Mouse (Mus musculus): ENCODE results near the gene Chst5. TPM values are rescaled to one million over a fixed set of nuclear protein-coding genes. Genes with fewer than 3 reads are reported as not detected.
A peak's percentile ranks its signal among the peaks of the same experiment; 100 is the strongest.

Chst5 gene
- polyA plus RNA-seq, 1 experiment from 2014 or later: 2.9 TPM

GRCm38 (mm10) chr8:111875758-111876157 lies 34.5 kb downstream of the Chst5 start:
- WGBS: 21% methylated on average over 9 of the region's 9 CpGs

GRCm38 (mm10) chr8:111871278-111871677 lies 39.0 kb downstream of the Chst5 start:
- Histone ChIP-seq H3K9me3 (ENCODE audit: control insufficient read depth, low read length) (no peaks in the 10 kb centered on the region), H3K4me1 (ENCODE audit: control insufficient read depth, insufficient read depth, low read length) (no peaks in the 10 kb centered on the region), H3K27me3 (ENCODE audit: control insufficient read depth, insufficient read depth, low read length) (no peaks in the 10 kb centered on the region), H3K27ac (replicated peaks; ENCODE audit: low read depth, low read length) (no peak overlapping the region), H3K4me2 (ENCODE audit: low read depth, severe bottlenecking) (no peak overlapping the region), H3K4me3 (ENCODE audit: low read depth, low read length) (no peak overlapping the region), H3K9ac (ENCODE audit: low read length) (no peak overlapping the region), H3K36me3 (ENCODE audit: control insufficient read depth, insufficient read depth, low read length) (no peaks in the 10 kb centered on the region)
- DNase-seq (ENCODE audit: low spot score) (no peak), ATAC-seq (ENCODE audit: insufficient number of reproducible peaks, low FRiP score, low TSS enrichment, low read depth) (no peak)
- WGBS: 78% methylated on average over 3 of the region's 3 CpGs

More at GRCm38 (mm10) chr8:111875758-111876157, 34.5 kb downstream of the Chst5 start:
- H3K27ac ChIP-seq (replicated peaks; ENCODE audit: low read depth, low read length): no peak overlapping the region
- no peaks in the 10 kb centered on the region for H3K36me3 ChIP-seq (ENCODE audit: control insufficient read depth, insufficient read depth, low read length)
- H3K27me3 ChIP-seq (ENCODE audit: control insufficient read depth, insufficient read depth, low read length): no peaks in the 10 kb centered on the region
- DNase-seq (ENCODE audit: low spot score) (no peak), ATAC-seq (ENCODE audit: insufficient number of reproducible peaks, low FRiP score, low TSS enrichment, low read depth) (no peak)
- H3K4me1 ChIP-seq (ENCODE audit: control insufficient read depth, insufficient read depth, low read length): no peaks in the 10 kb centered on the region
- peak overlapping the region; percentile 76 for H3K4me3 ChIP-seq (ENCODE audit: low read depth, low read length)
- H3K9ac ChIP-seq (ENCODE audit: low read length): peak overlapping the region; percentile 72
- H3K4me2 ChIP-seq (ENCODE audit: low read depth, severe bottlenecking): peak overlapping the region; percentile 74
- H3K9me3 ChIP-seq (ENCODE audit: control insufficient read depth, low read length): no peaks in the 10 kb centered on the region

- H3K27me3 ChIP-seq (ENCODE audit: control insufficient read depth, insufficient read depth, low read length): no peaks in the 10 kb centered on the region
- no peak overlapping the region for H3K27ac ChIP-seq (replicated peaks; ENCODE audit: low read depth, low read length)
- H3K9me3 ChIP-seq (ENCODE audit: control insufficient read depth, low read length): no peaks in the 10 kb centered on the region
- H3K4me3 ChIP-seq (ENCODE audit: low read depth, low read length): no peak overlapping the region
- no peak for DNase-seq (ENCODE audit: low spot score)
- H3K36me3 ChIP-seq (ENCODE audit: control insufficient read depth, insufficient read depth, low read length): no peaks in the 10 kb centered on the region
- 90% methylated on average over 3 of the region's 3 CpGs for WGBS
- H3K9ac ChIP-seq (ENCODE audit: low read length): no peak overlapping the region
- no peak overlapping the region for H3K4me2 ChIP-seq (ENCODE audit: low read depth, severe bottlenecking)
- no peaks in the 10 kb centered on the region for H3K4me1 ChIP-seq (ENCODE audit: control insufficient read depth, insufficient read depth, low read length)
- ATAC-seq (ENCODE audit: insufficient number of reproducible peaks, low FRiP score, low TSS enrichment, low read depth): no peak
Measured at GRCm38 (mm10) chr8:111870379-111870778, 39.9 kb downstream of the Chst5 start.

GRCm38 (mm10) chr8:111868664-111869063 lies 41.6 kb downstream of the Chst5 start:
- H3K4me3 ChIP-seq (ENCODE audit: low read depth, low read length): no peak overlapping the region
- DNase-seq (ENCODE audit: low spot score) (no peak), ATAC-seq (ENCODE audit: insufficient number of reproducible peaks, low FRiP score, low TSS enrichment, low read depth) (no peak)
- no peaks in the 10 kb centered on the region for H3K27me3 ChIP-seq (ENCODE audit: control insufficient read depth, insufficient read depth, low read length)
- H3K4me1 ChIP-seq (ENCODE audit: control insufficient read depth, insufficient read depth, low read length): no peaks in the 10 kb centered on the region
- H3K9ac ChIP-seq (ENCODE audit: low read length): no peak overlapping the region
- no peak overlapping the region for H3K4me2 ChIP-seq (ENCODE audit: low read depth, severe bottlenecking)
- H3K27ac ChIP-seq (replicated peaks; ENCODE audit: low read depth, low read length): no peak overlapping the region
- no peaks in the 10 kb centered on the region for H3K36me3 ChIP-seq (ENCODE audit: control insufficient read depth, insufficient read depth, low read length)
- 74% methylated on average over 2 of the region's 2 CpGs for WGBS
- no peaks in the 10 kb centered on the region for H3K9me3 ChIP-seq (ENCODE audit: control insufficient read depth, low read length)

GRCm38 (mm10) chr8:111865857-111866256 lies 44.4 kb downstream of the Chst5 start:
- Histone ChIP-seq H3K4me3 (ENCODE audit: low read depth, low read length) (no peak overlapping the region), H3K9ac (ENCODE audit: low read length) (no peak overlapping the region), H3K27ac (replicated peaks; ENCODE audit: low read depth, low read length) (no peak overlapping the region), H3K9me3 (ENCODE audit: control insufficient read depth, low read length) (no peaks in the 10 kb centered on the region), H3K4me1 (ENCODE audit: control insufficient read depth, insufficient read depth, low read length) (no peaks in the 10 kb centered on the region), H3K36me3 (ENCODE audit: control insufficient read depth, insufficient read depth, low read length) (no peaks in the 10 kb centered on the region), H3K4me2 (ENCODE audit: low read depth, severe bottlenecking) (no peak overlapping the region), H3K27me3 (ENCODE audit: control insufficient read depth, insufficient read depth, low read length) (no peaks in the 10 kb centered on the region)
- WGBS: 86% methylated on average over 6 of the region's 6 CpGs
- ATAC-seq (ENCODE audit: insufficient number of reproducible peaks, low FRiP score, low TSS enrichment, low read depth) (no peak), DNase-seq (ENCODE audit: low spot score) (no peak)

GRCm38 (mm10) chr8:111865130-111865852 lies 45.0 kb downstream of the Chst5 start:
- H3K27me3 ChIP-seq (ENCODE audit: control insufficient read depth, insufficient read depth, low read length): no peaks in the 10 kb centered on the region
- WGBS: 95% methylated on average over 8 of the region's 8 CpGs

GRCm38 (mm10) chr8:111864648-111865047 lies 45.6 kb downstream of the Chst5 start:
- H3K9ac ChIP-seq (ENCODE audit: low read length): no peak overlapping the region
- no peaks in the 10 kb centered on the region for H3K4me1 ChIP-seq (ENCODE audit: control insufficient read depth, insufficient read depth, low read length)
- ATAC-seq (ENCODE audit: insufficient number of reproducible peaks, low FRiP score, low TSS enrichment, low read depth) (no peak), DNase-seq (ENCODE audit: low spot score) (no peak)
- H3K4me3 ChIP-seq (ENCODE audit: low read depth, low read length): no peak overlapping the region
- H3K27ac ChIP-seq (replicated peaks; ENCODE audit: low read depth, low read length): no peak overlapping the region
- H3K4me2 ChIP-seq (ENCODE audit: low read depth, severe bottlenecking): no peak overlapping the region
- WGBS: 90% methylated on average over 8 of the region's 8 CpGs
- no peaks in the 10 kb centered on the region for H3K27me3 ChIP-seq (ENCODE audit: control insufficient read depth, insufficient read depth, low read length)
- H3K9me3 ChIP-seq (ENCODE audit: control insufficient read depth, low read length): no peaks in the 10 kb centered on the region
- H3K36me3 ChIP-seq (ENCODE audit: control insufficient read depth, insufficient read depth, low read length): no peaks in the 10 kb centered on the region

More at GRCm38 (mm10) chr8:111865130-111865852, 45.0 kb downstream of the Chst5 start:
- Histone ChIP-seq H3K4me2 (ENCODE audit: low read depth, severe bottlenecking) (no peak overlapping the region), H3K4me3 (ENCODE audit: low read depth, low read length) (no peak overlapping the region), H3K9ac (ENCODE audit: low read length) (no peak overlapping the region), H3K27ac (replicated peaks; ENCODE audit: low read depth, low read length) (no peak overlapping the region), H3K36me3 (ENCODE audit: control insufficient read depth, insufficient read depth, low read length) (no peaks in the 10 kb centered on the region), H3K9me3 (ENCODE audit: control insufficient read depth, low read length) (no peaks in the 10 kb centered on the region), H3K4me1 (ENCODE audit: control insufficient read depth, insufficient read depth, low read length) (no peaks in the 10 kb centered on the region)
- DNase-seq (ENCODE audit: low spot score): no peak
- ATAC-seq (ENCODE audit: insufficient number of reproducible peaks, low FRiP score, low TSS enrichment, low read depth): no peak

GRCm38 (mm10) chr8:111863280-111863679 lies 47.0 kb downstream of the Chst5 start:
- Histone ChIP-seq H3K9me3 (ENCODE audit: control insufficient read depth, low read length) (no peaks in the 10 kb centered on the region), H3K9ac (ENCODE audit: low read length) (no peak overlapping the region), H3K27ac (replicated peaks; ENCODE audit: low read depth, low read length) (no peak overlapping the region), H3K27me3 (ENCODE audit: control insufficient read depth, insufficient read depth, low read length) (no peaks in the 10 kb centered on the region), H3K36me3 (ENCODE audit: control insufficient read depth, insufficient read depth, low read length) (no peaks in the 10 kb centered on the region), H3K4me3 (ENCODE audit: low read depth, low read length) (no peak overlapping the region), H3K4me2 (ENCODE audit: low read depth, severe bottlenecking) (no peak overlapping the region), H3K4me1 (ENCODE audit: control insufficient read depth, insufficient read depth, low read length) (no peaks in the 10 kb centered on the region)
- ATAC-seq (ENCODE audit: insufficient number of reproducible peaks, low FRiP score, low TSS enrichment, low read depth) (no peak), DNase-seq (ENCODE audit: low spot score) (no peak)
- 88% methylated on average over 4 of the region's 4 CpGs for WGBS

- WGBS: 91% methylated on average over 12 of the region's 12 CpGs
Measured at GRCm38 (mm10) chr8:111855977-111856376, 54.3 kb downstream of the Chst5 start.

More at GRCm38 (mm10) chr8:111855977-111856376, 54.3 kb downstream of the Chst5 start:
- DNase-seq (ENCODE audit: low spot score) (no peak), ATAC-seq (ENCODE audit: insufficient number of reproducible peaks, low FRiP score, low TSS enrichment, low read depth) (no peak)
- H3K4me3 ChIP-seq (ENCODE audit: low read depth, low read length): no peak overlapping the region
- H3K9ac ChIP-seq (ENCODE audit: low read length): no peak overlapping the region
- H3K27ac ChIP-seq (replicated peaks; ENCODE audit: low read depth, low read length): no peak overlapping the region
- no peaks in the 10 kb centered on the region for H3K9me3 ChIP-seq (ENCODE audit: control insufficient read depth, low read length)
- no peaks in the 10 kb centered on the region for H3K4me1 ChIP-seq (ENCODE audit: control insufficient read depth, insufficient read depth, low read length)
- H3K27me3 ChIP-seq (ENCODE audit: control insufficient read depth, insufficient read depth, low read length): no peaks in the 10 kb centered on the region
- no peak overlapping the region for H3K4me2 ChIP-seq (ENCODE audit: low read depth, severe bottlenecking)
- H3K36me3 ChIP-seq (ENCODE audit: control insufficient read depth, insufficient read depth, low read length): no peaks in the 10 kb centered on the region
